Mouse (Mus musculus): ENCODE data around the gene Fgfr2.

GRCm38 (mm10) chr7:132356881-132357840 lies 766.0 kb downstream of the Fgfr2 start:
- no peak for TF ChIP-seq CTCF (conservative IDR thresholded peaks at IDR 0.05; ENCODE audit: low read length)
- no peak for TF ChIP-seq POU5F1 (IDR thresholded peaks at IDR 0.05; ENCODE audit: borderline replicate concordance, low read length)

All from E14TG2a.4 (cell line).